Mouse (Mus musculus) liver, postnatal 0 days (tissue): ENCODE results near the gene Gad1.

Experiments
- CTCF ChIP-seq: sonication (generic); IDR thresholded peaks from 2 replicates; pipeline ENCODE4 v1.5.1; 2016; ENCODE audit warnings: antibody characterized with exemption, low read depth
- EP300 ChIP-seq: IDR thresholded peaks from 2 replicates; pipeline ENCODE4 v1.6.1; 2016; ENCODE audit warnings: antibody characterized with exemption, low read depth, mild to moderate bottlenecking

- no peak for TF ChIP-seq CTCF
- no peak for TF ChIP-seq EP300
These were observed 90.2 kb downstream of the Gad1 start for GRCm38 (mm10) chr2:70642971-70643565.
